Comparison of ENCODE assay signal across 8 mouse cellular contexts in the genomic region with DNA sequence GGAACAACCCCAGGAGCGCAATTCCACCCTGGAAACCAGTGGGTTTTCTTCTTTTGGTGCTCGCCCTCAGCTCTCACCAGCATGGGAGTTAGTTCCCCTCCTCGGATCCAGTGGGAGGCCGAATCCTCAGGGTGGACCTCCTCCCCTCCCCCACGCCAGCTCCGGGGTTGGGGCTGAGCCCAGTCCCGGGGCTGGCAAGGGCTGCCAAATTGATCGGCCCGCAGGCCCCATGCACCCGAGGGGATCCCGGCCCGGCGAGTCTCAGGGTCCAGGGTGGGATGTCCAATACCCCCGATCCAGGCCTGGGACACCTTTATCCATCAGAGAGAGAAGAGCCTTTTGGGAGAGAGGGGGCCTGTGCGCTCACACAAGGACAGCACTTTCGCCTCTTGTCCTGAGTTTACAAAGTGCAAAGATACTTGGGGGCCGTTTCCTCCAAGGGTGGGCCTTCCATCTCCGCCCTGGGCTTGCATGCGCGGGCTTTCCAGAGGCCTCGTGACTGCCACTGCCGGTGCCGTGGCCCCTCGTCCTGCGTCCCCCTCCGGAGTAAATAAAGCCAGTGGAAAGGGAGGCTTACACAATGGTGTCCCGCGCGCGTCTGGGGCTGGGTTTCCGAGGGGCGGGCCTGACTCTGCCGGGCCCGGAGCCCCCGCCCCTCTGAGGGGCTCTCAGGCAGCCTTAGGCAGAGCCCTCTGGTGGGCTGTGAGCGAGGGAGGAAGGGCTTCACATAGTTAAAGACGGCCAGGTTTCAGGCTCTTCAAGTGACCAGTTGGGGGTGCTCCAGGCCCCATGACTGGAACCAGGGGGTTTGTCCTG.
DNase-seq lines count a peak whose midpoint lies in the region; ATAC-seq lines count a peak whose summit lies in the region.

No protein-coding gene starts in this region.

- peak overlapping the region; percentile 72 for H3K9ac ChIP-seq in forebrain, embryonic 16.5 days (replicated peaks; ENCODE audit: low read depth, low read length)
- H3K9ac ChIP-seq in hindbrain, embryonic 16.5 days (ENCODE audit: low read depth, low read length), result peak overlapping the region; percentile 69
- peak overlapping the region; percentile 21; the same call in 1 of the 2 replicates for H3K9ac ChIP-seq in liver, embryonic 15.5 days
- H3K9ac ChIP-seq in neural tube, embryonic 11.5 days (ENCODE audit: low read length), result peak overlapping the region; percentile 77

- no peaks in the 10 kb centered on the region for H3K36me3 ChIP-seq in forebrain, embryonic 16.5 days (ENCODE audit: control insufficient read depth, insufficient read depth)
- H3K36me3 ChIP-seq in hindbrain, embryonic 16.5 days (ENCODE audit: control insufficient read depth, insufficient read depth, low read length), result no peaks in the 10 kb centered on the region
- no peaks in the 10 kb centered on the region for H3K36me3 ChIP-seq in liver, embryonic 15.5 days (replicated peaks)
- H3K36me3 ChIP-seq in neural tube, embryonic 11.5 days (ENCODE audit: control insufficient read depth, insufficient read depth, low read length), result no peaks in the 10 kb centered on the region

- H3K4me2 ChIP-seq in forebrain, embryonic 16.5 days (ENCODE audit: low read length), result peak overlapping the region; percentile 83
- H3K4me2 ChIP-seq in hindbrain, embryonic 16.5 days (ENCODE audit: low read length), result peak overlapping the region; percentile 77
- peak overlapping the region; percentile 65 for H3K4me2 ChIP-seq in liver, embryonic 15.5 days
- H3K4me2 ChIP-seq in neural tube, embryonic 11.5 days (ENCODE audit: low read depth), result peak overlapping the region; percentile 72

- peak; percentile 69 to 89 for DNase-seq in adrenal gland, adult (ENCODE audit: inconsistent age in 2 of 2, low spot score in 1 of 2)
- no peak for DNase-seq in adrenal gland, adult 8-10 months
- peak; percentile 49 for DNase-seq in adipocyte (ENCODE audit: low spot score)
- peak; percentile 90 for DNase-seq in neural tube, embryonic 11.5 days (ENCODE audit: low spot score)
- no peak for DNase-seq in cerebellum, postnatal 25 days

- no peaks in the 10 kb centered on the region for H3K9me3 ChIP-seq in forebrain, embryonic 16.5 days (ENCODE audit: control insufficient read depth, low read length)
- no peaks in the 10 kb centered on the region for H3K9me3 ChIP-seq in hindbrain, embryonic 16.5 days (ENCODE audit: control insufficient read depth, low read length)
- no peaks in the 10 kb centered on the region for H3K9me3 ChIP-seq in liver, embryonic 15.5 days (replicated peaks)
- no peaks in the 10 kb centered on the region for H3K9me3 ChIP-seq in neural tube, embryonic 11.5 days (ENCODE audit: control insufficient read depth, low read length)

- under 1% methylated on average over 37 of the region's 37 CpGs for WGBS in forebrain, embryonic 16.5 days
- under 1% methylated on average over 37 of the region's 37 CpGs for WGBS in hindbrain, embryonic 16.5 days
- WGBS in liver, embryonic 15.5 days (ENCODE audit: insufficient replicate concordance), result 1% methylated on average over 37 of the region's 37 CpGs
- under 1% methylated on average over 37 of the region's 37 CpGs for WGBS in neural tube, embryonic 11.5 days

- H3K27ac ChIP-seq in forebrain, embryonic 16.5 days (ENCODE audit: low read length), result peak overlapping the region; percentile 55; the same call in 1 of the 2 replicates
- peak overlapping the region; percentile 55 for H3K27ac ChIP-seq in hindbrain, embryonic 16.5 days (ENCODE audit: low read depth, low read length)
- peak overlapping the region; percentile 24; the same call in 1 of the 2 replicates for H3K27ac ChIP-seq in liver, embryonic 15.5 days (replicated peaks)
- peak overlapping the region; percentile 57 for H3K27ac ChIP-seq in neural tube, embryonic 11.5 days (ENCODE audit: low read depth, low read length)

- peak; percentile 79 for ATAC-seq in forebrain, embryonic 16.5 days
- ATAC-seq in hindbrain, embryonic 16.5 days, result peak; percentile 78
- ATAC-seq in liver, embryonic 15.5 days (ENCODE audit: insufficient read depth), result peak; percentile 26; the same call in 1 of the 2 replicates
- peak; percentile 64 for ATAC-seq in neural tube, embryonic 11.5 days (ENCODE audit: insufficient read depth, low FRiP score, low TSS enrichment)

- H3K27me3 ChIP-seq in forebrain, embryonic 16.5 days (replicated peaks; ENCODE audit: control insufficient read depth, insufficient read depth, low read length), result no peaks in the 10 kb centered on the region
- no peaks in the 10 kb centered on the region for H3K27me3 ChIP-seq in hindbrain, embryonic 16.5 days (replicated peaks; ENCODE audit: control insufficient read depth, insufficient read depth, low read length)
- H3K27me3 ChIP-seq in liver, embryonic 15.5 days, result peaks cover 41% of the 10 kb centered on the region
- no peaks in the 10 kb centered on the region for H3K27me3 ChIP-seq in neural tube, embryonic 11.5 days (ENCODE audit: control insufficient read depth, insufficient read depth, low read length)

- H3K4me1 ChIP-seq in forebrain, embryonic 16.5 days (replicated peaks; ENCODE audit: control insufficient read depth, insufficient read depth, low read length), result peaks cover 51% of the 10 kb centered on the region
- H3K4me1 ChIP-seq in hindbrain, embryonic 16.5 days (ENCODE audit: control insufficient read depth, insufficient read depth, low read depth, low read length), result peaks cover 36% of the 10 kb centered on the region
- H3K4me1 ChIP-seq in liver, embryonic 15.5 days (replicated peaks), result peaks cover 60% of the 10 kb centered on the region
- H3K4me1 ChIP-seq in neural tube, embryonic 11.5 days (ENCODE audit: control insufficient read depth, insufficient read depth, low read length), result peaks cover 28% of the 10 kb centered on the region

- peak overlapping the region; percentile 58 for H3K4me3 ChIP-seq in forebrain, embryonic 16.5 days (replicated peaks; ENCODE audit: low read length)
- peak overlapping the region; percentile 53 for H3K4me3 ChIP-seq in hindbrain, embryonic 16.5 days (ENCODE audit: low read length)
- H3K4me3 ChIP-seq in liver, embryonic 15.5 days (replicated peaks), result peak overlapping the region; percentile 53
- peak overlapping the region; percentile 72 for H3K4me3 ChIP-seq in neural tube, embryonic 11.5 days (ENCODE audit: low read depth, low read length)

Comparison
In these comparisons a context has a peak if more than half of its experiments do, and no peak if none do; other contexts are left out.
1. DNase-seq: peak in adrenal gland, adult (2 of 2), adipocyte (single experiment) and neural tube, embryonic 11.5 days (single experiment); none in adrenal gland, adult 8-10 months (single experiment) and cerebellum, postnatal 25 days (0 of 2).
2. ATAC-seq: peak in every context shown above with its lines; median percentile 79 in forebrain, embryonic 16.5 days; 78 in hindbrain, embryonic 16.5 days; 64 in neural tube, embryonic 11.5 days; 26 in liver, embryonic 15.5 days.
3. H3K9ac ChIP-seq: peak in every context shown above with its lines; median percentile 77 in neural tube, embryonic 11.5 days; 72 in forebrain, embryonic 16.5 days; 69 in hindbrain, embryonic 16.5 days; 21 in liver, embryonic 15.5 days.
4. Peak in every context shown above with its lines, with median percentiles within 50 percentile points of each other: H3K27ac ChIP-seq, H3K4me2 ChIP-seq and H3K4me3 ChIP-seq.